Mouse (Mus musculus): ENCODE measurements at regions not wholly inside any gene's neighbourhood (a gene's known extent, or its start where the extent isn't known, plus 50 kb on each side); places are given as distances from the start of the nearest gene placed in this dataset.

DNA sequence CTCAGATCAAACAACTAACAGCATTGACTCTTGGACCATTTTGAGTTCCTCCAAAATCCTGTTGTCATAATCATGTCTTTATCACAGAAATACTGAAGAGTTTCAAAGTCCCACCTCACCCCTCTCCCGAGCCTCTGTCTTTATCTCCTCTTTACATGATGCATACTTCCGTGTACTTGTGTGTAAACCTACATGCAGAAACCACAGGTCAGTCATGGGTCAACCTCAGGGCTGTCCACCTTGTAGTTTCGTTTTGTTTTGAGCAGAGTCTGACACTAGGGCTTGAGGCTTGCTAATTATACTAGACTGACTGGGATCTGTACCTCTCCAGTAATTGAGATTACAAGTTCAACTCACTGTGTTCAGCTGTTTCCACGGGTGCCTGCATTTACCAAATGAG, 348.4 kb upstream of the Acvr2a start:
- TF ChIP-seq USF1 (IDR thresholded peaks at IDR 0.05; ENCODE audit: low read depth) = no peak
- no peak for TF ChIP-seq POLR2A (IDR thresholded peaks at IDR 0.05; ENCODE audit: insufficient read length, low read depth)

Measured in myocyte (in vitro differentiated cells).